Mouse (Mus musculus): ENCODE data around the gene Cd300e.
A peak's percentile ranks its signal among the peaks of the same experiment; 100 is the strongest.
"Not testable (repeated sequence)": the region's sequence is repeated elsewhere in the genome, so short reads cannot be mapped to it uniquely, and the experiment has no call there.

Gene Cd300e

GRCm38 (mm10) chr11:115081373-115081772 lies 19.4 kb upstream of the Cd300e start:
- DNase-seq: no peak

- peak; percentile 68 for DNase-seq
These were observed 18.9 kb upstream of the Cd300e start for GRCm38 (mm10) chr11:115080886-115081285.

- DNase-seq: no peak
These were observed 16.7 kb upstream of the Cd300e start for GRCm38 (mm10) chr11:115078680-115079079.

DNA sequence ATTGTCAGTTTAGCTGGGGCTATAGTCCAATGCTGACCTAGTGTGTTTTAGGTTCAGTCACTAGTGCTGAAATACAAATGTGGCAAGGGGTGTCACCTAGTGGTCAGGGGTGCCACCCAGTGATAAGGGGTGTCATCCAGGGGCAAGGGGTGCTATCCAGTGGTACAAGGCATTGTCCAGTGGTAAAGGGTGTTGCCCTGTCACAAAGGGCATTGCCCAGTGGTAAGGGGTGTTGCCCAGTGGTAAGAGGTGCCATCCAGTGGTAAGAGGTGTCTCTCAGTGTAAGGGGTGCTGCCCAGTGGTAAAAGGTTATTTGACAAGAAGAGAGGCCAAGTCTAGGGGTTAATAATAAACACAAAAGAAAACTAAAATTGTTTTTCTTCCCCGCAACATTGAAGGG lies 15.5 kb upstream of the Cd300e start:
- DNase-seq: no peak

DNA sequence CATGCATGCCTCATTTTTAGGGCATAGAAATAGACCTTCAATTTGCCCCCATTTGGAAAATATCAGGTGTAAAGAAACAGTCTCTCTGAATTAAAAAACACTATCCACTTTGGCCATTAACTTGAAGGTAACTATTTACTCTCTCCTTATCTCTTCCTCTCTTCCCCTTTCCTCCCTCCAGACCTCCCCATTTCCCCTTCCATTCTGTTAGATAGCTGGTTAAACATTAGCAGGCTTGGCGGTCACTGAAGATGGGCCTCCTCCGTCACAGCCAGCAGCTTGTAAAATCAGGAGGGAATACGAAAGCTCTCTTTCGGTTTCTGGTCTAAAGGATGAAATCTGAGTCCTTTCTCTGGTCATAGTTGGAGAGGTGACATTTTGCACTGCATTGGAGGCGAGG lies 13.9 kb upstream of the Cd300e start:
- DNase-seq: no peak

- no peak for DNase-seq
These were observed 13.4 kb upstream of the Cd300e start for GRCm38 (mm10) chr11:115075407-115075806.

- no peak for DNase-seq
These were observed 11.0 kb upstream of the Cd300e start for GRCm38 (mm10) chr11:115073002-115073401.

GRCm38 (mm10) chr11:115071631-115072294 lies 9.8 kb upstream of the Cd300e start:
- no peak for DNase-seq

DNA sequence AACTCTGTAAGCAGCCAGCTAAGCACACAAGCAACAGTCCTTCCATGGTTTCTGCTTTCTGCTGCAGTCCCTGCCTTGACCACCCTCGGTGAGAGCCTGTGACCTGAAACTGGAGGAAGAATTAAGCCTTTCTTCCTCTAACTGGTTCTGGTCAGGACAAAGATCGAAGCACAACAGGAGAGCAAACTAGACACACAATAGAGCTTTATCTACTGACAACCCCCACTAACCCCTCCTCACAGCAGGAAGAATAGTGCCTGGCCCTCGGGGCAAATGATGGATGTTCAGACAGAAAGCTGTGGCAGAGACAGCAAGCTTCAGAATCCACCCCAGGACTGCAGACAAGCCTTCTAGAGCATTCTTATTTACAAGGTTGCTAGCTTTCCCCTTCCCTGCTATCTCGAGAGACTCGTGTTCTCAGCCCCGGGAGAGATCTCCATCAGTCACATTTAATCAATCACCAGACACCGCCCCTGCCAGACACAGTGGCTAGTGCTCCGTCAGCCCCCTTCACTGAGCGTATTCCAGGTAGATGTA lies 9.1 kb upstream of the Cd300e start:
- DNase-seq: no peak

DNA sequence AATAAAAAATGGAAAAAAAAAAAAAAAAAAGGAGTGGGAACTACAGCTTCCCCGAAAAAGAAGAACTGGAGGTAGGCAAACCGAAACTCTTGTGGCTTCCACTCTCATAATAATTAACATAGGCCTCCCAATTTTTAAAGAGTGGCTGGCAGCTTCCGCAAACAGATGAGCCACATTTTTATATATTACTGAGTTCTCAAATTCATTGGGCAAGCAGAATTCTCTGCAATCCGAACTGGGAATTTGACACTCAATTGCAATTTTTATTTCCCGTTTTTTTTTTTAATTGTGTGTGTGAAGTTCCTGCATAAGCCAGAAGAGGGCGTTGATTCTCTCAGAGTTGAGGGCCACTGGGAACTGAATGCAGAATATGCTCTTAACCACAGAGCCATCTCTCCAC lies 4.8 kb upstream of the Cd300e start:
- no peak for DNase-seq

- no peak for DNase-seq
These were observed 2.2 kb downstream of the Cd300e start for GRCm38 (mm10) chr11:115059797-115060196.

GRCm38 (mm10) chr11:115058701-115059100 lies 3.3 kb downstream of the Cd300e start:
- DNase-seq: no peak

DNA sequence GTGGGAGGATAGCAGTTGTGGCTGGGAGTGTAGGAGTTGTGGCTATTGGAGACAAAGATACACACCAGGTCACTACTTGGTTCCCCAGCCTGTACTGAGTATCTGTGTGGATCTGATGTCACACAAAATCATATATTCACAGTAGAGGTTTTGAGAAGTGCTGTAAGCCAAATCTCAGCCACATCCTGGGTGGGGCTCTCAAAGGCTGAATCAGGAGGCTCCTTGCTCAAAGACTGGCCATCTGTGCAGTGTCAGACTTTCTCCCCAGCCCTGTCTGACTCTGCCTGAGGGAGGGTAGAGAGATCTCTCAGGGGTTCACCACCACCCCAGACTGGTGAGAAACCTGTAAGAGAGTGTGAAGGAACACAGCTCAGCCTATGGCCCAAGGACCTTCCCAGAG lies 7.4 kb downstream of the Cd300e start:
- DNase-seq: no peak

DNA sequence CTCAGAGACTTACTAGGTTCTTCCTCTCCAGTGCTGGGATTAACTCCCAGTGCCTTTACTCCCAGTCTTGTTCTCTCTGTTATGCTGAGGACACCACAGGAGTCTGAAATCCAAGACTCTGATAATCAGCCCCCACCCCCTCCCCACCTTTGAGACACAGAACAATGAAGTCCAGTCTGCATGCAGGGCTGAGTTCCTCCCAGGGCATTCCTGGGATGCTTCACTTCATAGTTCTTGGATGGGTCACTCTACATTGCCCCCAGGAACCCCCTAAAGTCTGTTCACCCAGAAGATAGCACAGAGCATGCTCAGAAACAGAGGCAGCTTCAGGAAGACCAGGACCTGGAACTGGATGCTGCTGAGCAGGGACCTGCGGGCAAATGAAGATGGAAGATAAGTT lies 9.0 kb downstream of the Cd300e start:
- DNase-seq: peak; percentile 6

GRCm38 (mm10) chr11:115052206-115052605 lies 9.8 kb downstream of the Cd300e start:
- DNase-seq: peak; percentile 11

GRCm38 (mm10) chr11:115049282-115049895 lies 12.6 kb downstream of the Cd300e start:
- DNase-seq: peak; percentile 93

GRCm38 (mm10) chr11:115048259-115048658 lies 13.7 kb downstream of the Cd300e start, which contains the start of gene Cd300ld3:
Cd300ld3 (minus strand) TSS chr11:115048409.
- DNase-seq: no peak

- DNase-seq: not testable (repeated sequence)
These were observed 24.3 kb downstream of the Cd300e start, which contains the start of gene Cd300ld5 for GRCm38 (mm10) chr11:115037669-115038068. Cd300ld5 (minus strand) TSS chr11:115037769.

- DNase-seq: not testable (repeated sequence)
These were observed 35.1 kb downstream of the Cd300e start, which contains the start of gene Cd300ld4 for GRCm38 (mm10) chr11:115026912-115027311. Cd300ld4 (minus strand) TSS chr11:115027012.

GRCm38 (mm10) chr11:115016093-115016492 lies 45.9 kb downstream of the Cd300e start, which contains the start of gene Cd300ld2:
Cd300ld2 (minus strand) TSS chr11:115016193.
- not testable (repeated sequence) for DNase-seq

GRCm38 (mm10) chr11:115004070-115004469 lies 57.9 kb downstream of the Cd300e start:
- DNase-seq: no peak

Data from cerebellum, adult 11 months (tissue).